Mouse (Mus musculus) ES-Bruce4 (cell line): ENCODE measurements around the gene Wbp1. TPM values are rescaled to one million over a fixed set of nuclear protein-coding genes. Genes with fewer than 3 reads are reported as not detected.

Experiments used
- H3K27ac ChIP-seq: 2 replicates; pipeline ENCODE4 v1.5.1; 2012; ENCODE audit warnings: low read length, inconsistent platforms; ENCODE audit not compliant: insufficient read depth
- H3K27me3 ChIP-seq: 2 replicates; pipeline ENCODE4 v1.6.1; 2012; ENCODE audit warnings: mild to moderate bottlenecking, low read length, inconsistent platforms; ENCODE audit not compliant: control insufficient read depth, poor library complexity, insufficient read depth, severe bottlenecking
- H3K36me3 ChIP-seq: 2 replicates; pipeline ENCODE4 v1.6.1; 2012; ENCODE audit warnings: inconsistent platforms, mild to moderate bottlenecking, low read length, moderate library complexity; ENCODE audit not compliant: control insufficient read depth, poor library complexity, insufficient read depth, severe bottlenecking
- H3K4me1 ChIP-seq: one replicate; pipeline ENCODE4 v1.8.1; 2011; ENCODE audit warnings: low read length; ENCODE audit not compliant: control insufficient read depth, insufficient read depth
- H3K4me3 ChIP-seq: 2 replicates; pipeline ENCODE4 v1.5.1; 2011; ENCODE audit warnings: low read depth, mild to moderate bottlenecking, low read length
- H3K9ac ChIP-seq: 2 replicates; pipeline ENCODE4 v1.6.1; 2012; ENCODE audit warnings: low read depth, mild to moderate bottlenecking, inconsistent platforms; ENCODE audit not compliant: poor library complexity, severe bottlenecking
- H3K9me3 ChIP-seq: replicated peaks from 2 replicates; pipeline ENCODE4 v1.6.1; 2012; ENCODE audit warnings: mild to moderate bottlenecking, low read length, inconsistent platforms; ENCODE audit not compliant: control insufficient read depth, poor library complexity, insufficient read depth, severe bottlenecking
- CTCF ChIP-seq: IDR thresholded peaks from one replicate; pipeline ENCODE4 v1.8.1; 2011; ENCODE audit warnings: low read depth, low read length
- EP300 ChIP-seq: IDR thresholded peaks from 2 replicates; pipeline ENCODE4 v1.6.1; 2011; ENCODE audit warnings: low read depth, low read length; ENCODE audit not compliant: insufficient read depth
- POLR2A ChIP-seq: IDR thresholded peaks from one replicate; pipeline ENCODE4 v1.8.1; 2011; ENCODE audit warnings: low read length; ENCODE audit not compliant: insufficient read depth
- polyA plus RNA-seq: library from polyadenylated mRNA; stranded (reverse); fragments of >200 nt; gene quantifications from 2 replicates; pipeline ENCODE4 v1.2.4, GENCODE M21; 2011; ENCODE audit warnings: low read depth; ENCODE audit not compliant: missing spikeins, insufficient read depth, insufficient read length

Wbp1 gene
- polyA plus RNA-seq, 1 experiment = 26.7 TPM

DNA sequence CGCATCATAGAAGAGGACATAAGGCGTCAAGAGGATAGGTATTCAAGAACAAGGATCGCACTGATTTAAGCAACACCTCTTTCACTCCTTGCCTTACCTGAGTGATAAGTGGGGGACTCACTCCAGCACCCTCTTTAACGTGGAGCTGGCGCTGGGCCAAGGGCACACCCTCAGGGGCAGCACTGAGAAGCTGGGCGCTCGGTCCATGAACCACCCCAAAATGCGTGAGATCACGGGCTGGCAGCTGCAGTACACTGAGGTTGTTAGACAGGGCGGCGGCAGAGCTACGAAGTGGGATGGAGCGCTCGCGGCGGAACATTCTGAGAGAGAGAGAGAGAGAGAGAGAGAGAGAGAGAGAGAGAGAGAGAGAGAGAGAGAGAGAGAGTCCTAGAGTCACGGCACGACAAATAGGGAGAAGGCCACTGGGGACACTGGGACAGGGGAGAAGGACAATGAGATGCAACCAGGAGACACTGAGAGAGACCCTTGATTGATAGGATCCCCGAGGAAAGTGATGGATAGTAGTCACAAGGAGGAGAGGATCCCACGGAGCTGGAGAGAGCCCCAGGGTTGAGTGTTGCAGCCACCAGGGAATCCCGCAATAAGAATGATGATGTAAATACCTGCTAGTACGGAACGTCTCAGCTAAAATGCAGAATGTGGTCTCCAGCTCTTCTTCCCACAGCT lies 34.3 kb upstream of the Wbp1 start:
- Histone ChIP-seq H3K9ac (peak overlapping the region; percentile 25; the same call in 1 of the 2 replicates), H3K4me3 (peak overlapping the region; percentile 82), H3K9me3 (no peaks in the 10 kb centered on the region), H3K27ac (no peak overlapping the region), H3K36me3 (no peaks in the 10 kb centered on the region), H3K4me1 (no peaks in the 10 kb centered on the region), H3K27me3 (no peaks in the 10 kb centered on the region)
- no peak for TF ChIP-seq POLR2A
- no peak for TF ChIP-seq EP300
- no peak for TF ChIP-seq CTCF

DNA sequence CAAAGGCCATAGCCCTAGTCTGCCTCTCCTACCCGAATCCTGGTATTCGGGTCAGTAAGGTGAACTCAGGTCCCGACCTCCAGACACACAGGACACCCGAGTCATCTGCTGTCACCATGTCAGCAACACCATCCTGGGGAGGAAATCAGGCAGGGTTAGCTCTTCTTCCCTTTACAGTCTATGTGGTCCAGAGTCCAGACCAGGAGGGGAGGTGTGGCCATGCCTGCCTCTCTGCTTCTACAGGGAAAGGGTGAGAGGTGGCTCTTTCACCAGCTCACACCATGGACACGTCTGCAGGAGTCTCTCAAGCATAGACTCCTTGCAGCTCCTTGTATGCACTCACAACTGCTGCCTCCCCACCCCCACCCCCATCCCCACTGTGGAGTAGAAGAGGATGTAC lies 32.1 kb upstream of the Wbp1 start:
- Histone ChIP-seq H3K36me3 (no peaks in the 10 kb centered on the region), H3K4me1 (no peaks in the 10 kb centered on the region), H3K27me3 (no peaks in the 10 kb centered on the region), H3K27ac (no peak overlapping the region), H3K4me3 (no peak overlapping the region), H3K9ac (no peak overlapping the region), H3K9me3 (no peaks in the 10 kb centered on the region)
- TF ChIP-seq EP300 = no peak
- TF ChIP-seq CTCF = no peak
- TF ChIP-seq POLR2A = no peak

- Histone ChIP-seq H3K36me3 (no peaks in the 10 kb centered on the region), H3K9ac (no peak overlapping the region), H3K9me3 (no peaks in the 10 kb centered on the region), H3K27me3 (no peaks in the 10 kb centered on the region), H3K4me1 (no peaks in the 10 kb centered on the region), H3K27ac (no peak overlapping the region), H3K4me3 (no peak overlapping the region)
- TF ChIP-seq POLR2A = no peak
- TF ChIP-seq CTCF = no peak
- TF ChIP-seq EP300 = no peak
Measured at GRCm38 (mm10) chr6:83153038-83153437, 31.7 kb upstream of the Wbp1 start.

DNA sequence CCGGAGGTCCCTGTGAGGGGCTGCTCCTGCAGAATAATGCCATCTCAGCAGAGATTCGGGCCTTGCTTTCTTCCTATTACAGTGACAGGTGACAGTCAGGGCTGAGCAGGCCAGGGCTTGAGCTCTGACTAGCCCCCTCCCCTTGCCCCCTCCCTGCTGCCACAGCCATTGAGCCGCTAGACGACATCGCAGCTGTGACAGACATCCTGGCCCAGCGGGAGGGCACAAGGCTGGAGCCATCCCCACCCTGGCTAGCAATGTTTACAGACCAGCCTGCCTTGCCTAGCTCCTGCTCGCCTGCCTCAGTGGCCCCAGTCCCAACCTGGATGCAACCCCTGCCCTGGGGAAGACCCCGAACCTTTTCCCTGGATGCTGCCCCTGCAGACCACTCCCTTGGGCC lies 30.4 kb upstream of the Wbp1 start:
- TF ChIP-seq CTCF (no peak), POLR2A (no peak), EP300 (no peak)
- Histone ChIP-seq H3K4me3 (no peak overlapping the region), H3K9ac (no peak overlapping the region), H3K36me3 (no peaks in the 10 kb centered on the region), H3K4me1 (no peaks in the 10 kb centered on the region), H3K27me3 (no peaks in the 10 kb centered on the region), H3K9me3 (no peaks in the 10 kb centered on the region), H3K27ac (no peak overlapping the region)

GRCm38 (mm10) chr6:83147280-83147679 lies 25.9 kb upstream of the Wbp1 start:
- Histone ChIP-seq H3K4me3 (no peak overlapping the region), H3K27me3 (no peaks in the 10 kb centered on the region), H3K9ac (no peak overlapping the region), H3K4me1 (no peaks in the 10 kb centered on the region), H3K27ac (no peak overlapping the region), H3K36me3 (no peaks in the 10 kb centered on the region), H3K9me3 (no peaks in the 10 kb centered on the region)
- no peak for TF ChIP-seq CTCF
- TF ChIP-seq EP300 = no peak
- TF ChIP-seq POLR2A = no peak

DNA sequence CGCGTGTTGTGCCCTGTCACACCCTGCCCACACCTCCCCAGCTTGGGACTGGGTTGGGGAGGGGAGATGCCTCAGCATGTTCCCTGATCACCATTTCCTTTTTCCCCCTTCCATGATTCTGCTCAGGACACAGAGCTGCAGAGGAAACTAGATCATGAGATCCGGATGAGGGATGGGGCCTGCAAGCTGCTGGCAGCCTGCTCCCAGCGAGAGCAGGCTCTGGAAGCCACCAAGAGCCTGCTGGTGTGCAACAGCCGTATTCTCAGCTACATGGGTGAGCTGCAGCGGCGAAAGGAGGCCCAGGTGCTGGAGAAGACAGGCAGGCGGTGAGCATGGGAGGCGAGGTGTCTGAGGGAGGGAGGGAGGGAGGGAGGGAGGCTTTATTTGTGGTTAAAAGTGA lies 24.4 kb upstream of the Wbp1 start:
- H3K27ac ChIP-seq = no peak overlapping the region
- H3K36me3 ChIP-seq = no peaks in the 10 kb centered on the region
- peaks cover 2% of the 10 kb centered on the region for H3K4me1 ChIP-seq
- H3K4me3 ChIP-seq = no peak overlapping the region
- H3K9ac ChIP-seq = peak overlapping the region; percentile 16; the same call in 1 of the 2 replicates
- TF ChIP-seq CTCF = no peak
- TF ChIP-seq POLR2A = no peak
- no peaks in the 10 kb centered on the region for H3K9me3 ChIP-seq
- H3K27me3 ChIP-seq = no peaks in the 10 kb centered on the region
